Mouse (Mus musculus) liver, embryonic 15.5 days (tissue): ENCODE data around the gene Mrps6. TPM values are rescaled to one million over a fixed set of nuclear protein-coding genes. Genes with fewer than 3 reads are reported as not detected.

Source experiments
- ATAC-seq: fragments of 200-750 bp; cut with Nextera tagmentation; 2 replicates; pipeline ENCODE4 v1.8.0; 2017; ENCODE audit warnings: moderate number of reproducible peaks, mild to moderate bottlenecking, moderate library complexity; ENCODE audit not compliant: insufficient read depth
- H3K27ac ChIP-seq: fragments of 300-500 bp; sonication (generic); replicated peaks from 2 replicates; pipeline ENCODE4 v1.5.1; 2015; ENCODE audit warnings: mild to moderate bottlenecking, inconsistent platforms
- H3K27me3 ChIP-seq: fragments of 300-500 bp; sonication (generic); 2 replicates; pipeline ENCODE4 v1.6.1; 2015; ENCODE audit warnings: mild to moderate bottlenecking, inconsistent platforms
- H3K36me3 ChIP-seq: fragments of 300-500 bp; sonication (generic); replicated peaks from 2 replicates; pipeline ENCODE4 v1.6.1; 2015; ENCODE audit warnings: moderate library complexity, mild to moderate bottlenecking, inconsistent platforms
- H3K4me1 ChIP-seq: fragments of 300-500 bp; sonication (generic); replicated peaks from 2 replicates; pipeline ENCODE4 v1.6.1; 2015; ENCODE audit warnings: inconsistent platforms
- H3K4me2 ChIP-seq: fragments of 300-500 bp; sonication (generic); 2 replicates; pipeline ENCODE4 v1.6.1; 2015; ENCODE audit warnings: moderate library complexity, mild to moderate bottlenecking, inconsistent platforms
- H3K4me3 ChIP-seq: fragments of 300-500 bp; sonication (generic); replicated peaks from 2 replicates; pipeline ENCODE4 v1.5.1; 2015; ENCODE audit warnings: mild to moderate bottlenecking, inconsistent platforms
- H3K9ac ChIP-seq: fragments of 300-500 bp; sonication (generic); 2 replicates; pipeline ENCODE4 v1.6.1; 2015; ENCODE audit warnings: moderate library complexity, mild to moderate bottlenecking, inconsistent platforms
- H3K9me3 ChIP-seq: fragments of 300-500 bp; sonication (generic); replicated peaks from 2 replicates; pipeline ENCODE4 v1.6.1; 2016; ENCODE audit warnings: inconsistent platforms
- WGBS: fragments of 180-500 bp; shearing (Covaris S2); methylation state at CpG from one replicate; pipeline ENCODE4 v1.1.7; 2015; ENCODE audit warnings: mixed read lengths; ENCODE audit not compliant: insufficient replicate concordance; 5-methylcytosine and 5-hydroxymethylcytosine counted together
- polyA plus RNA-seq: library from polyadenylated mRNA; unstranded; fragments of >200 nt; fragmentation: Nextera tagmentation; extraction: Ambion mirVana; gene quantifications from 2 replicates; pipeline ENCODE4 v1.2.1, GENCODE M21; 2015

The Mrps6 gene
- polyA plus RNA-seq, 1 experiment from 2014 or later = 32.8 TPM

DNA sequence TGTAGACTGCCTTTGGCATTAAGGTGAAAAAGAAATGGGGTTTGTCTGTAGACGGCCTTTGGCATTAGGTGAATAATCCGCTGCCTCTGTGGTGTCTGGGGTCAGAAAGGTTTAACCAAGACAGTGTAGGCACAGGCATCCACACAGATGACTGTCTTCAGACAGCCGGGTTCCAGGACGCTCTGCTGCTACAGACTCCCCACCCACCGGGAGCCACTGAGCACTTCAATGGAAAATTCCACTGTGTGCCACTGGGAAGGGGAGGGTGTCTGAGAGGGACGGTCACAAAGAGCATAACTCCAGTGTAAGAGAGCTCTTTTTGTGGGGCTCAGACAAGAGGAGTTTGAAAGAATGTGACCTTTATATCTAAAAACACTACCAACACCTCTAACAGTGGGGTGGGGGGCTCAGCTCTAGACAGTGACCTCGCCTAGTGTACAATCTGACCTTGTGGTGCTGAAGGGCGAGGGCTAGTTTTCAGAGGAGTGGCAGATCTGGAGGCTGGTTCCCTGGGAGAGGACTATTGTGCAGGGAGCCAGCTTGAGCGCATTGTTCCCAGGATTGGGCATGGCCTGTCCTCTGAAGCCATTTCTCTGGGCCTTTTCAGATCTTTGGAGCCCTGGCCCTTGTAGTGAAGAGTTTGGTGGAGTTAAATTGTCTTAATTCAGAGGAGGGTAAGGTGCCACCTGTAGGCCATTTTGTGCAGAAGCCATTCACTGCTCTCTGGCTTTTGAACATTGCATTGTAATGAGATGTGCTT lies 45.7 kb downstream of the Mrps6 start:
- Histone ChIP-seq H3K36me3 (no peaks in the 10 kb centered on the region), H3K4me3 (no peak overlapping the region), H3K9me3 (no peaks in the 10 kb centered on the region), H3K4me1 (no peaks in the 10 kb centered on the region; the same call in 1 of the 2 replicates), H3K4me2 (no peak overlapping the region), H3K27me3 (no peaks in the 10 kb centered on the region), H3K27ac (no peak overlapping the region), H3K9ac (no peak overlapping the region)
- no peak for ATAC-seq
- 63% methylated on average over 9 of the region's 9 CpGs for WGBS

DNA sequence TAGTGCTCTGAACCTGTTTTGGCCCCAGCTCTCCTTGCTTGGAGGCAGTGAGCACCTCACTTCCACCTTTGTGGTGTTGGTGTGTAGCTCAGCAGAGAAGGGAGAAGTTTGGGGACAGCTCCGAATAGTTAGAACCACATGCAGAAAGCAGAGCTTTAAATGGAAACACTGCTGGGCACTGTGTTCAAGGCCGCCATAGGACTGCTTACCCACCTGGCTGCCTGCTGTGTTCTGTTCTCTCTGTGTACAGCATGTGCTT lies 46.2 kb downstream of the Mrps6 start:
- ATAC-seq = no peak
- Histone ChIP-seq H3K27me3 (no peaks in the 10 kb centered on the region), H3K9me3 (no peaks in the 10 kb centered on the region), H3K9ac (no peak overlapping the region), H3K4me1 (no peaks in the 10 kb centered on the region; the same call in 1 of the 2 replicates), H3K4me3 (no peak overlapping the region), H3K27ac (no peak overlapping the region), H3K4me2 (no peak overlapping the region), H3K36me3 (no peaks in the 10 kb centered on the region)
- WGBS = 58% methylated on average over 2 of the region's 2 CpGs

GRCm38 (mm10) chr16:92104951-92105350 lies 46.9 kb downstream of the Mrps6 start:
- no peak for ATAC-seq
- Histone ChIP-seq H3K27ac (no peak overlapping the region), H3K4me1 (no peaks in the 10 kb centered on the region; the same call in 1 of the 2 replicates), H3K4me2 (no peak overlapping the region), H3K4me3 (no peak overlapping the region), H3K9ac (no peak overlapping the region), H3K36me3 (no peaks in the 10 kb centered on the region), H3K27me3 (no peaks in the 10 kb centered on the region), H3K9me3 (no peaks in the 10 kb centered on the region)
- WGBS = 75% methylated on average over 2 of the region's 2 CpGs

DNA sequence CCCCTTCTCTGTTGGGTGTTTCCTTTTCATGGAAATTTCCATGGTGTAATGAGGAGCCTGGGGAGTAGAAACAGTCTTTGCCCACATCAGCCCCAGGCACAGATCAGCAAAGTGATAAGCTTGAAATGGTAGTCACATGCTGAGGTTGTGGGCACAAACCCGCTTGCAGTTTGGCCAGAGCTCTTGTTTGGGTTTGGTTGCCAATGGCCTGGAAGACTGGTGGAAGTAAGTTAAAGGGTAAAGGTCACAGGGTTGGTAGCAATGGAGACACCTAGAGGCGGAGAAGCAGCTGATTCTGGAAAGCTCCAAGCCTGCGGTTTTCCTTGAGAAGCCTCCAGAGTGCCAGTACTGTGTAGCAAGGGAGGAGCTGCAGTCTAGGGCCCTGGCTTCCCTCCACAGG lies 47.6 kb downstream of the Mrps6 start:
- H3K4me3 ChIP-seq = no peak overlapping the region
- WGBS = 62% methylated on average over 3 of the region's 3 CpGs
- H3K4me1 ChIP-seq = no peaks in the 10 kb centered on the region; the same call in 1 of the 2 replicates
- no peaks in the 10 kb centered on the region for H3K27me3 ChIP-seq
- no peak overlapping the region for H3K9ac ChIP-seq
- H3K27ac ChIP-seq = no peak overlapping the region
- no peaks in the 10 kb centered on the region for H3K36me3 ChIP-seq
- no peak for ATAC-seq
- H3K4me2 ChIP-seq = no peak overlapping the region
- H3K9me3 ChIP-seq = no peaks in the 10 kb centered on the region

DNA sequence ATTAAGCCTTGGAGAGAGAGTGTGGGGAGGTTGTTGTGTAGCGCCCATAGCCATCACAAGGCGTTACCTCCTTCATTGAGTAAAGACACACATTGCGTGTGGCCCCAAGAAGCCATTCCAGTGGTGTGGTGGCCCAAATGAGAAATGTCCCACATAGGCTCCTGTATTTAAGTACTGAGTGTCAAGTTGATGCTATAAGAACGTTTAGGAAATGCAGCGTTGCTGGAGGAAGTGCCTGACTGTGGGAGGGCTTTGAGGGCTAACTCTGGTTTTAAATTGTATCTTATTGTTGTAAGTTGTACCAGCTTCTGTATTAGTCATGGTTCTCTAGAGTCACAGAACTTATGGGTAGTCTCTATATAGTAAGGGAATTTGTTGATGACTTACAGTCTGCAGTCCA lies 49.3 kb downstream of the Mrps6 start:
- H3K4me2 ChIP-seq = no peak overlapping the region
- H3K27me3 ChIP-seq = no peaks in the 10 kb centered on the region
- H3K27ac ChIP-seq = no peak overlapping the region
- 0 out of 2 replicates have a peak, but pooled peaks cover 4% of the 10 kb centered on the region for H3K36me3 ChIP-seq
- H3K4me1 ChIP-seq = no peaks in the 10 kb centered on the region; the same call in 1 of the 2 replicates
- H3K4me3 ChIP-seq = no peak overlapping the region
- no peak overlapping the region for H3K9ac ChIP-seq
- no peaks in the 10 kb centered on the region for H3K9me3 ChIP-seq
- 72% methylated on average over 5 of the region's 5 CpGs for WGBS
- no peak for ATAC-seq

DNA sequence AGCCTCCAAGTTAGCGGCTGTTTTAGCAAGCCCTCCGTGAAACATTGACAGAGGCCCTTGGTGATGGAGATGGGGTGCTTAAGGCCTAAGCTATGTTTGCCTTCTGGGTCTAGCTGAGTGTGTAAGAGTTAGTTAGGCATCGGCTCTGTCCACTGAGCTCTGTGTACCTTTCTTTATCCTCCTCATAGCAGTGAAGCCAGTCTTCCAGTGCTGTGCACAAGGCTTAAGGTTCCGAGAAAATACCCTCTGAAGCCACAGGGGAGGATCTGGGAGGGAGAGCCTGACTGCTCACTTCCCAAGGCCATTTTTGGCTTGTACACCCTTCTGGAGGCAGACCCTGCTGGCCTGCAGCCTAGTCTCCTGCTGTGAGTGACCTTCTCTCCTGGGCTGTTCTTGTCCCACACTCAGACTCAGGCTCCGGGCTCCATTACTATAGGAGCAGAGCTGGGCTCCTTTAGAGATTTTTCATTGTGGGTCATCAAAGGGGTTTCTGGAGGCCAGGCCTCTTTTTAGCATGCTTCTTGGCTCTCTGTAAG lies 56.7 kb downstream of the Mrps6 start:
- H3K27me3 ChIP-seq = no peaks in the 10 kb centered on the region
- H3K4me2 ChIP-seq = no peak overlapping the region
- WGBS = 69% methylated on average over 5 of the region's 5 CpGs
- H3K4me3 ChIP-seq = no peak overlapping the region
- H3K36me3 ChIP-seq = 0 out of 2 replicates have a peak, but pooled peaks cover 9% of the 10 kb centered on the region
- ATAC-seq = no peak
- H3K4me1 ChIP-seq = peaks cover 6% of the 10 kb centered on the region; the same call in 1 of the 2 replicates
- no peak overlapping the region for H3K27ac ChIP-seq
- H3K9ac ChIP-seq = no peak overlapping the region
- no peaks in the 10 kb centered on the region for H3K9me3 ChIP-seq

DNA sequence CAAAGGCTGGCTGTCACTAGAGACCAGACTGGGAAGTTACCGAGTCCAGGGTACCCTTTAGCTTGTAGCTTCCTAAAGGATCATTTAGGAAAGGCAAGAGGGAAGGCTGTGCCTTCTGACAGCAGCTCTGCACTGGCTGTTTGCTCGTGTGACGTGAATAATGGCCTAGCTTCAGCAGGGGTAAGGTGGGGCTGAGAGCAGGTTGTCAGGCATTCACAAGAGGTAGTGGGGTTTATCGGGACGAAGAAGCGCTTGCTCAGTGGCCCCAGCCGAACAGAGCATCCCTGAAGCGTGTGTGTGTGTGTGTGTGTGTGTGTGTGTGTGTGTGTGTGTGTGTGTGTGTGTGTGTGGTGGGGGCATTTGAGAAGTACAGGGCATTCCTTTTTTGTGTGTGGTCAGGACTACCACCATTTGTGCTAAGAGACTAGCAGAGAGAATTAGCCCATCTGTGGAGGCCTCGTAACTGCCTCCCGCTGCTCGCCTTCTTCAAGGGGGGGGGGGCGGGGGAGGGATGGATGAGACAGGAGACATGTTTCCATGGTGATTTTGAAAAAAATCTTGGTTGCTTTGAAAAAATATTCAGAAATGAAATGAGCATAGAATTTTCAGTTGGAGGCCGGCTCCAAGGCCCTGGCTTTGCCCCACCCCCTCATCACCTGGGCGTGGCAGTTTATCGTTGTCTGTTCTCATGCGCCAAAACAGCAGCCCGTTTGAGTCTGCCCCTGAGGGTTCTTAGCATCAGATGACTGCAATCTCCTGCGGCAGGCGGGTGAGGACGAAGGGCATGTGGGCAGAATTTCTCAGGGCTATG lies 57.7 kb downstream of the Mrps6 start:
- 41% methylated on average over 20 of the region's 20 CpGs for WGBS
- H3K36me3 ChIP-seq = 0 out of 2 replicates have a peak, but pooled peaks cover 9% of the 10 kb centered on the region
- peaks cover 6% of the 10 kb centered on the region; the same call in 1 of the 2 replicates for H3K4me1 ChIP-seq
- H3K4me3 ChIP-seq = no peak overlapping the region
- H3K27me3 ChIP-seq = no peaks in the 10 kb centered on the region
- peak overlapping the region; percentile 27; the same call in 1 of the 2 replicates for H3K4me2 ChIP-seq
- no peak overlapping the region for H3K9ac ChIP-seq
- H3K9me3 ChIP-seq = no peaks in the 10 kb centered on the region
- no peak for ATAC-seq
- H3K27ac ChIP-seq = no peak overlapping the region

DNA sequence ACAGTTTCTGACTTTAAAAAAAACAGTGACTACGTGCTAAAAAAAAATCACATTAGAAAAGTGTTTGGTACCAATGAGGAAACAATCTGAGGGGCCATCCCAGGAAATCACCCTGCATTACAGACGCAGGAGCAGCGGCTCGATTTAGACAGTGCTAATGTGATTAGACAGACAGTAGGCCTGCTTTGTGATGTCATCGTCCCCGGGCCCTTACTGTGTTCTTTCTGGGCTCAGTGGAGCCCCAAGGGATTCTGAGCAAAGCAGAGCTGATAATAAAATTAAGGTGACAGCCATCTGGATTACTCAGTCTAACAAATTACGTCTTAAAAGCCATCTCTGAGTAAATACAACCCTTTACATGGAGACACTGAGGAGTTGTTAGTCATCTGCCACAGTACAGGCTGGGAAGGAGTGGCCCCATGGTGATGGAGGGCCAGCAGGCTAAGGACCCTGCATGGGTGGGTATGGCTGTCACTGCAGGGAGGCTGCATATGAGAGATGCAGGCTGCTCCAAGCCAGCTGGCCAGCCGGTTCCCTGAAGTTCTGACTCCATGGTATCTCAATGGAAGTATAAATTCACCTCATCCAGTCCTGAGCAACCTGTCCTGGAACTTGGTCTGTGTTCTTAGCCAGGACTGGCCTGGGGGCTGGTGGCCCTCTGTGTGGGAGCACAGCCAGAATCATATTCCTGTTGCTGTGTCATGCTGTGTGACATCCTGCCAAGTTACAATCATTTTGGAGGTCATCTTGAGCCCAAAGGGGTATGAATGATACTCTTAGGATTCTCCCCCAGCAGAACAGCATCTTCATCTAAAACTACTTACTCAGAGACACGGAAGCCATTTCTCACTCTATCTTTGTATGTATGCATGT lies 59.5 kb downstream of the Mrps6 start:
- Histone ChIP-seq H3K4me2 (no peak overlapping the region), H3K9ac (no peak overlapping the region), H3K9me3 (no peaks in the 10 kb centered on the region), H3K36me3 (0 out of 2 replicates have a peak, but pooled peaks cover 4% of the 10 kb centered on the region), H3K27ac (no peak overlapping the region), H3K4me3 (no peak overlapping the region), H3K27me3 (no peaks in the 10 kb centered on the region), H3K4me1 (peaks cover 6% of the 10 kb centered on the region; the same call in 1 of the 2 replicates)
- ATAC-seq = no peak
- 73% methylated on average over 9 of the region's 9 CpGs for WGBS

DNA sequence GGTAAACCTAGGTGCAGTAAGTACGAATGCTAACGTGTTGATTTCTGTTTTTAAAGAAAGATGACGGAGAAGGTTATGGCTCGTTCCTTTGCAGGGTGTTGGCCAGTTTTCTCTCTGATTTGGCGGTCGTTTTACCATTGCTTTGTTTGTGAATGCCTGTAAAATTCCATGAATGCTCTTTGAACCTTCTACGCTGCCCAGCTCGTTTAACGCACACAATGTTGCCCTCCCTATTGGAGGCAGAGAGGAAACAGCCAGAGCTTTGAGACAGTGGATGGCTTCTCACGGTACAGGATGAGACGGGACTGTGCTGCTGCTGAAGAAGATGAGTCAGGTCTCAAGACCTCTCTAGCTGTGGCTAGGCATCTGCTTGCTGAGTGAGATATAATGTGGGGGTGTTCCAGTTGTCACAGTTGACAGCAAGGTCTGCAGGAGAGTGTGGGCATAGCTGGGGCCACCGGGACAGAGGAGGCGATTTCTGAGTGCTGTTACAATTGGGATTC lies 61.0 kb downstream of the Mrps6 start:
- peaks cover 6% of the 10 kb centered on the region; the same call in 1 of the 2 replicates for H3K4me1 ChIP-seq
- no peaks in the 10 kb centered on the region for H3K9me3 ChIP-seq
- H3K27ac ChIP-seq = no peak overlapping the region
- no peak overlapping the region for H3K9ac ChIP-seq
- H3K4me2 ChIP-seq = no peak overlapping the region
- H3K27me3 ChIP-seq = no peaks in the 10 kb centered on the region
- 64% methylated on average over 13 of the region's 13 CpGs for WGBS
- H3K36me3 ChIP-seq = no peaks in the 10 kb centered on the region
- ATAC-seq = no peak
- no peak overlapping the region for H3K4me3 ChIP-seq

DNA sequence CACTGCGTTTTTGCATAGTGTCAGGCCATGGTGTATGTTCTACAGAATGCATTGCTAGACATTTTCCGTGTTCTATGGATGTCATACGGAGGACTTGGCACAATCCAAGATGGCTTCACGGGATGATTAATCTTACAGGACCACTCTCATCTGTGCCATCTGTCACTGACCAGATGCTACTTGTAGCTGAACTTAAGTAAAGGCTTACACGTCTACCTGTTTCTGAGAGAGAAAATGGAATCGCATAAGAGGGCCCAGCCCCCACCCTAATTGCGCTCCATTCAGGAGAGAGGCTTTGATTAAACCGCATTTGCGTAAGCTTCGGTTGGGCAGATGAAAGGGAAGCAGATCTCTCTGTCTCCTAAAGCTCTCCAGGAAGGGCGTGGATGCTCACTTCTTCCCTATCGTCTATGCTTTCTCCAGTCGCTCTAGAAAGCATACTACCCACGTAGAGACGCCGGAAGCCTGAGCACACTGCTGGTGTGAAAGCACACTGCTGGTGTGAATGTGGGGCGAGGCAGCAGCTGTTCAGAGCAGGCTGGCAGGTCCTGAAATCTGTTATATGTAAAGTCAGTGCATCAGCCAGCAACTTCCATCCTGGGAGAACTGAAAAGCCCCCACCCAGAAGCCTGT lies 62.9 kb downstream of the Mrps6 start:
- Histone ChIP-seq H3K9ac (no peak overlapping the region), H3K4me1 (peaks cover 6% of the 10 kb centered on the region; the same call in 1 of the 2 replicates), H3K4me3 (no peak overlapping the region), H3K27ac (no peak overlapping the region), H3K36me3 (no peaks in the 10 kb centered on the region), H3K9me3 (no peaks in the 10 kb centered on the region; the same call in 1 of the 2 replicates), H3K4me2 (no peak overlapping the region), H3K27me3 (no peaks in the 10 kb centered on the region)
- WGBS = 72% methylated on average over 17 of the region's 17 CpGs
- no peak for ATAC-seq
